Mouse (Mus musculus) retina, postnatal 1 day (tissue): Measurements from ENCODE around the gene Snrnp35.
A peak's percentile ranks its signal among the peaks of the same experiment; 100 is the strongest.

ENCODE experiments used
- DNase-seq: peaks from one replicate; pipeline ENCODE4 v3.0.0-alpha.2; 2012

The Snrnp35 gene

DNA sequence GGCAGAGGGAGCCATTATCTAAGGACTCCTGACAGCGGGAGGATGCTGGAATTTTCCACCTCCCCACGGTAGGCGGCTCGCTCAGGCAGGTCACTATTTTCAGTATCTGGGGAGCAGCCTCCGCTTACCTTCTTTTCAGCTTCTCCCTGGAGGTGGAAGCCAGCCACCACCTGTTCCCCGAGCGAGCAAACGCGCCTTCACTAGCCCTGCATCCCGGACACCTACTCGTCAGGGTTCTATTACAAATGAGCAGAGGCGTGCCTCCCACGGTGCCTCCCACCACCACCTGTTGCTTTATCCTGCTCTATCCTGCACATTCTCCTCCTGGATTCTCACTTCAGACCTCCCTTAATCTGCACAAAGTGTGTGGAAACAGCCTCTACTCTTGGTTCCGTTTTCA, 20.8 kb downstream of the Snrnp35 start:
- DNase-seq: no peak

DNA sequence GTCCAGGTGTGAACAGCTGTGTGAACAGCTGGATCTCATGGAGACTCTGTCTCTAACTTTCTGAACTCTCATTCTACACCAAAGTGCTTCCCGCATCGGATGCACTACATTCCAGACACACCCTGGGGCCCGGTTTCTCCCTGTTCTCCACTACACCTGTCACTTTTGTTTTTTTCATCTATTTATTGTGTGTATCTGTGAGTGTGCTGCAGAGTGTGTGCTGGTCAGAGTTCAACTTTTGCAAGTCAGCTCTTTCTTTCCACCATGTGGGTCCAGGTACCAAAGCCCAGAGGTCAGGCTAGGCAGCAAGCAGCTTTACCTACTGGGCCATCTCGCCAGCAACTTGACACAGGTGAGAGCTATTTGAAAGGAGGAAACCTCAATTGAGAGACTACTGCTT, 22.3 kb downstream of the Snrnp35 start:
- no peak for DNase-seq

DNA sequence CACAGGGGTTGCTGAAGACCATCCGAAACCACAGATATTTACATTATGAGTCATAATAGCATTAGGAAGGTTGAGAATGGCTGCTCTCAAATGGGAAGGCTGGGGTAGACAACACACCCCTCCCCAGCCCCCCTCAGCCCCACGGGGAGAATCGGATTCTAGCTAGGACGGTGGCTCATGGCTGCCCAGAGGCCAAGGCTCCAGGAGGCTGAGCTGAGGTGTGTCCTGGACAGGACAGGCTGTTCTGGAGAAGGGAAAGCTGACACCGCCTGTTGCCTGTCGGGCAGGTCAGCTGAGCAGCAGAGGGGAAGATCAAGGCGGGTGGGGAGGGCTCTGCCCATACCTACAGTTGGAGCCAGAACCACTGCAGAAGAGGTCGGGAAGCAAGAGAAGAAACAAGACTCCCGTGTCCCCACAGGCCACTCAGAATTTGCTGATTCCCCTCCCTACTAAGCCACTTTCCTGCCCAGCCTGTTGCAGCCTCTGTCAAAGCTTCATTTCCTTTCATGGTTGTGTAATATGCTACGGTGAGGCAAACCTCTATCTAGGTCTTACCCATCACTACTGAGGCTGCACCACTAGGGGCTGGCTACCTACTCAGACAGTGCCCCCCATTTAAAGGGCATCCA, 23.9 kb downstream of the Snrnp35 start:
- no peak for DNase-seq

DNA sequence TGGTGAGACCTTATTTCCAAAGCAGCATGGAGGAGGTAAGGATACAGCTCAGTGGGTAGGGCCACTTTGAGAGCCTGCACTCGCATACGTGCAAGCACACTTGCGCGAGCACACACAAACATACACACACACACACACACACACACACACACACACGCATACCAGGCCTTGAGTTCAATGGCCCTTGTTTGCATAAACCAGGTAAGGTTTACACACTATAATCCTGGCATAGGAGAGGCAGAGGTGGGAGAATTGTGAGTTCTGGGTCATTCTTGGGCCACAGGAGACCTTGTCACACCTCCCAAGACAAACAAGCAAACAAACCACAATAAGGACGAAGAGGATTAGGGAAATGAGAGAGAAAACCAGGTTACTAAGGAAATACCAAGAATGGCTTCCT, 26.3 kb downstream of the Snrnp35 start:
- no peak for DNase-seq

DNA sequence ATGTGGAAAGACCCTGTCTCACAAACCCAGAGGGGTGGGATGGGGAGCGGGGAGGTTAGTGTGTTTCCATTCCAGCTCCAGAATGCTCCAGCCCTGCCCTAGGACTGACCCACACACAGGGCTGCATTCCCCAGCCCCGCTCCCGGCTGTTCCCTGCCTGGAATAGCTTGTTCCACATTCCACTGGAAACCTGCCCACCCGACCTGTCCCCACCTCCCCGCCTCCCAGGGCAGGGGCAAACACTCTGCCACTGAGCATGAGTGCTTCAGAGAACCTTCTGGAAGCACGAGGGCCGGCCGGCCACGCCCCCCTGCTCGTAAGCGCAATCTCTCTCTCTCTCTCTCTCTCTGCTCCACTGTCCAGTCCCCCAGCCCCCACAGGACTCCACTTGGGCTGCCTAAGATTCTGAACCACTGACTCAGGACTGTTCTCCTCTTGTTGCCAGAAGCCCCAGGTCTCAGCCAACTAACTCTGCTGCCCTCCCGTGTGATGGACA, 26.9 kb downstream of the Snrnp35 start:
- DNase-seq: no peak

DNA sequence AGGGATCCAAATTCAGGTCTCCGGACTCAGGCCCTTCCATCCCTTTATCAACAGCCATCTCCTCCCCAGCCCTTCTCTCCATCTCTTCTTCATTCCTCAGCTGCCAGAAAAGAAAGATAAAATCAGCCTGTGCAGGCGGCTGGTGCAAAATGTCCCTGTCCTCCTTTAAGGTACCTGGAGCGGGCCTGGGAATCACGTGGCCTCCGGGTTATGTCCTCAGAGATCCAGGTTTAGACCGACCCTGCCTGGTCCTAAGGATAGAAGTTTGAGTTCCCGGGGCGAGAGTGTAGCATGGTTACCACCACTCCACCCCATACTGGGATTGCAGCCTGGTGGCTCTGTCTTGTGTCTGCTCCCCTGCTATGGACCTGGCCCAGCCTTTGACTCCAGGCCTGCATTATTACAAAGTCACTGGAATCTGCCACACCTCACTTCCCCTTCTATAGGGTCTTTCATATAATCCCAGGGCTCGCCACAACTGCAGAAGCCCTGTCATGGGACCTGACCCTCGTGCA, 27.7 kb downstream of the Snrnp35 start:
- no peak for DNase-seq

DNA sequence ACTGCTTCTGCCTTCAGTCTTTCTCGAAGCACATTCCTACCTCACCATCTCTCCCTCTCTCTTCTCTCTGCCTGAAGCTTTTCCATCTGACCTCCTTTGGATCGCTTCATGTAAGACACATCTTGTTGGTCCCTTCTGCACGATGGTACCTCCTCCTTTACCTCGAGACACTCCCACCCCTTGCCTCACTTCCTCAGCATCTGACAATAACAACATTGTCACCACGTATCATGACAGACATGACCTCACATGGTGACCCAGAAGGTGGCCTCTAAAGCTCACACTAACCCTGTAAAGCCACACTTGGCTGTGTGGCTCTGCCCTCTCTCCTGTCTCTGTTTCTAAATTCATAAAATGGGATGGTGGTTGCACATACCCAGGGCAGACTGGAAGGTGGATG, 32.9 kb downstream of the Snrnp35 start:
- DNase-seq: no peak

DNA sequence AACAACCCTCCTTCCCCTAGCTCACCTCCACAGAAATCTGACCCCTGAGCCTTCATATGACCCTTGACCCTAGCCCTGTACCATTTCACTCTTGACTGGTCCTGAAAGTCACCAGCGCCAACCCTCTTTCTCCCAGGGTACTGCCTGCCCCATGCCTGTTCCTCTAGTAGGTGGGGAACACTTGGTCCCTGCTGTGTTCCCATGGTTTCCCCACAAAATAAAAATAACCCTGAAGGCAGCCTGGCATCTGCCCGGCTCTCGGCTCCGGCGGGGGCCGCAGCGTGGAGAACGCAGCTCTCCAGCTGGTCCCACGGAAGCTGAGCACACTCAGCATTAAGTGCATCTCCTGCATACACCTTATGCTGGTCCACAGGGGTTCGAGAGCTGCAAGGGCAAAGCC, 35.7 kb downstream of the Snrnp35 start:
- no peak for DNase-seq

DNA sequence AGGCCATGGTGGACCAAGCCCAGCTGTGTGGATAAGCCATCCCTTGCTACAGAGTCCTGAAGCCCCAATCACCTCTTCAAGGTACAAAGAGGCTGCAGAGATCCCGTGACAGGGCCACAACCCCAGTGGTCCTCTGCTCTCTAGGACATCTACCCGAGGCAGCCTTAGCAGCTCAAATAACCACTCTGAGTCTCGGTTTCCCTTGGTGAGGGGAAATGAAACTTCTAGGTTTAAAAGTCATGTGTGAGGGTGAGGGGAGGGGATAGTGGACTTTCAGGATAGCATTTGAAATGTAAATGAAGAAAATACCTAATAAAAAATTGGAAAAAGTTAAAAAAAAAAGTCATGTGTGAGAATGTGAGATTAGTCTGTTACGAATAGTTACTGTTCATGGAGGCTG, 38.7 kb downstream of the Snrnp35 start:
- no peak for DNase-seq

DNA sequence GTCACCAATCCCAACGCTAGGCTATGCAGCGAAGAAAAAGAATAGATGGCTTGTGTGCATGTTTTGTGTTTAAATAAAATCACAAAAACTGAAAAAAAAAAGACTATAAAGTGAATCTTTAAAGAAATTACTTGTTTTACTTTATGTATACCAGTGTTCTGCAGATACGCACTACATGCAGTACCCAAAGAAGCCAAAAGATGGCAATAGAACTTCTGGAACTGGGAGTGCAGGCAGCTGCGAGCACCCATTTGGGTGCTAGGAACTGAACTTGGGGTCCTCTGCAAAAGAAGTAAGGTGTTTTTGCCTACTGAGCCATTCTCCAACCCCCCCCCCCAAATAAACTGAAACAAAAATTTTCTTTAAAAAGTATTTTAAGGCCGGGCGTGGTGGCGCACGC, 40.1 kb downstream of the Snrnp35 start:
- DNase-seq: peak; percentile 10

DNA sequence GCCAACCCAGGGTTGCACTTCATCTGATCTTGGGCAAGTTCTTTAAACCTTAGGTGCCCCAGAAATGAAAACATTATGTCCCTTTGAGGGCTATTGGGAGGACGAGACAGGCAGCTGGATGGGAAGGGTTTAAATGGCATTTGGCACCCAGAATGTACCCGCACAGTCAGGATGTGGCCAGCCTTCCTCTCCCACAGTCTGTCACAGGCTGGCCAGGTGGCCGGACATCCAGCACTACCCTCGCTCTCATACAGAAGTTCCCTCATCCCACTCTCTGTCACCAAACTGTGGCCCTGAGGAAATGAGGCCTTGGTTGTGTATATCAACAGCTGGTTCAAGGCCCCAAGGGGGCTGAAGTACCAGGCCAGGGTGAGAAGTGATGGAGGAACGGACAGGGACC, 42.0 kb downstream of the Snrnp35 start:
- no peak for DNase-seq

DNA sequence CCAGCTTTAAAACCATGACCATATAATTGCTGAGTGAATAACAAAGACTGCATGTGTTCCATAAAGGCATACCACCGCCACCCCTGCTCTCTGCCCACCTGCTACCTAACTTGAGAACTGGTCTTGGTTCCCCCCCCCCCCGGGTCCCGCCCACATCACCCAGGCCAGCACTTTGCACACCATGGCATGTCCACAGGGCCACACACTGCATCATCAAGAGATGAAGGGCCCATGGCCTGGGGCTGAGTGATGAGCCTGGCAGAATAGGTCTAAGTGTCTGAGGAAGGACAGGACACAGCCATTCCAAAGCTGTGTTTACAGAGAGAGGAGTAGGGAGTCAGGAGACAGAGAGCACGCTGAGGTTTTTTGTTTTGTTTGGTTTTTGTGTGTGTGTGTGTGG, 45.4 kb downstream of the Snrnp35 start:
- peak; percentile 17 for DNase-seq

DNA sequence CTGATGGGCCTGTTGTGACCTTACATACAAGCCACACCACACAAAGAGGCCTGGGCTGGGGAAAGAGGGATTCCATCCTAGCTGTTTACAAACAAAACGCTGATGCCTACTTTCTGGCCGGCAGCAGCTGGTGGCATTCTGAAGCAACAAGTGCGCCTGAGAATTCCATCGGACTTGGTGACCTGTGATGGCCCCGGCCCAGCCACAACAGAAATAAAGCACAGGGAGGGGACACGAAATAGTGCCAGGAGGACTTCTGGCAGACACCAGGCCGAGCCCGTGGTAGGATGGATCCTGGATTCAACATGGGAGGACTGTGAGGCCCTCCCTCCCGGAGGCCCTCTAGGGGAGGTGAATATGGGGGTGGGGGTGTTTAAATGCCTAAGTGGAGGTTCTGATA, 45.9 kb downstream of the Snrnp35 start:
- DNase-seq: peak; percentile 23

DNA sequence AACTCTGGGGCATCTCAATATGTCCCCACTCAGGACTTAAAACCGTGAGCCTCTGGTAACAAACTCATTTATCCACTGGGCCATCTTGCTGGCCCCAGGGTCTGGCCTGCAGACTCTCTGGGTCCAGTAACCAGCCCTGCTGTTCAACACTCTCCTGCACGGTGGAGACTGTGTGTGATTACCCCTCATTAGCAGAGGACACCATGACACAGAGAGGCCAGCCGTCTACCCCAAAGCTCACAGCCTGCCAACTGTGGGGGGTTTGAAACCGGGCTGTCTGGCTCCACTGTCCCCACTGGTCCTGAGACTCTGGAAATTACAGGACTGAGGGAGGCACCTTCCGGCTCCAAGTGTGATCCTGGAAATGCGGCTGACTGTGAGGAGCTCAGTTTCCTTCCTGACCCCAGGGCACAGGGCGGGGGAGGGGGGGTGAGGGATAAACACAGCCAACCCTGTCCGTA, 46.3 kb downstream of the Snrnp35 start:
- peak; percentile 23 for DNase-seq

DNA sequence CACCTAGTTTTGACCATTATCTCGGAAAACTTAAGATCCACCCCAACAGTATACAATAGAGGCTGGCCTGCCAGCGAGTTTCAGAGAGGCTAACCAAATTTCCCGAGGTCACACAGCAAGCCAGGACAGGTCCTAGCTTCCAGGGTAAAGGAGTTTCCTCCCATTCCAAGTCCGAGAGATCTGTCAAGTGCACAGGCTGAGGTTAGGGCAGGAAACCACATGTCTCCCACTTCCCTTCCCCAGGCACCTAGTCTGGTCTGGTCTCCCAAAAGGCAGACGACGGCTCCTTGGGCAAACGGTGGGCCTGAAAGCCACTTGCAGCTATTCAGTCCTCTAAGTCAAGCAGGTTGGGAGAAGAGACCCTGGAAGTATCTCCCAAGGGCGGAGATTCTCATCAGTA, 46.8 kb downstream of the Snrnp35 start:
- DNase-seq: no peak

DNA sequence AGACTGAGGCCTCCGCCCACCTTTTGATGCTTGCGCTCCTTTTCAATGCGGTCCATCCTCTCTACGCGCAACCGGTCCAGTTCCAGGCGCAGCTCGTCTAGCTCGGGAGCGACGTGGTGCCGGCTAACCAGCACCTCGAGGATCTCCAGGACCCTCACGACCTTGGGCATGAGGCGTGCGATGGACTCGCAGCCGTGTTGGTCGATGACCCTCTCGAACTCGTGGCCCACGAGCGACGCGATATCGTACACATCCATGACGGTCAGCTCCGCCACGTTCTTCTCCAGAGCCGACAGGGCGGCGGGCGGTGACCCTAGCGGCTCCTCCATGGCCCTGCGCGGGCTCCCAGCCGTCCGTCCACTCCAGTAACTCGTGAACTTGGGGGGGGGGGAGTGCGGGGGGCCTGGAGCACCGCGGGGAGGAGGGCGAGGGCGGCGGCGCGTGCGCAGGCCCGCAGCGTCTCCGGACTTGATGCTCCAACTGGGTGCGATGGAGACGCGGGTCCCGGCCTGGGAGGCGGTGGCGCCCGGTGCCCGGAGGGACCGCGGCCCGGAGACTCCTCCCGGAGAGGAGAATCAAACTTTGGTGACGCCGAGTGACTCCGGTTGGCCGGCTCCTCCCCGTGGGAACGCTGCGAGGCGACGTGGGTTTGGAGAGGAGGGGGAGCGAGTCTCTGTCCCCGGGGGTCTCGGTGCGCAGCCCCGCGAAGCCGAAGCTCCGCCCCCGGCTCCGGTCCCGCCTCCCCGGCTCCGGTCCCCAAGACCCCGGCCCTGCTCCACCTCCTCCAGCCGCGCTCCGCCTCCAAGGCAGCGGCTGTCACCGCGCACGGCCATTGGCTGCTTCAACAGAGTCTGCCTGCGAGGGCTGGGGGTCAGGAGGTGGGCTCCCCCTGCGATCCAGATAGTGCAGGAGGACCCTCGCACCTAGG, 48.0 kb downstream of the Snrnp35 start, which contains the start of gene Rilpl1:
TSS of gene Rilpl1 (minus strand) at position 737 of the 928 bp plus-strand sequence.
- DNase-seq: peak; percentile 93

DNA sequence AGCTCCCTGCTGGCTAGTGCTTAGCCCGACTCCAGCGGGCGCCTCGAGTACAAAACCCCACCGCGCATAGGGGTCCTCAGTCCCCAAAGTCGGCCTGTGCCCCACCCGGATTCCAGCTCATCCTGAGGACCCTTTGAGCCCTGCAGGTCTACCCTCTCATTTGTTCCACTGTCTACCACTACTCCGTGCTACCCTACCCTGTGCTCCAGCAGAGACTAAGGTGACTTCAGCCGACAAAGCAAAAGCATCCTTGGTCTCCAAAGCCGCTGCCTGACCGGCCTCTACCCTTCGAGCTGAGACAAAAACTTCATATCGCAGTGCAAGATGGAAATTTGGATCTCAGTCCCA, 48.6 kb downstream of the Snrnp35 start:
- DNase-seq: no peak

DNA sequence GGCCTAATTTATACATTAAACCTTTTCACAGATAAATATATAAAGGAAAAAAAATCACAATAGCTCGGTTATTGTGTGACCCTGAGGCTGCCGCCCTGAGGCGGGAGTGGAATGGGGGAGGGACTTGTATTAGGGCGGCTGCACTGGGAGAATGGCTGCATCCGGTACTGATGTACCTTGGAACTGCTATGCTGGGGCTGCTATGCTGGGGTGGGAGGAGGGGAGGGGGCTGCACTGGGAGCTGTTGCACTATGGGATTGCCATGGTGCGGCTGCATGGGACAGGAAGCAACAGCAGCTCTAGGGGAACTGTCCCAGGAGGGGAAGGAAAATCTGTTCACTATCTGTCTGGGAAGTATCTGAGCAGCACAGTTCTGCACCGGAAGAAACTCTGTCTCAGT, 49.5 kb downstream of the Snrnp35 start:
- DNase-seq: no peak

DNA sequence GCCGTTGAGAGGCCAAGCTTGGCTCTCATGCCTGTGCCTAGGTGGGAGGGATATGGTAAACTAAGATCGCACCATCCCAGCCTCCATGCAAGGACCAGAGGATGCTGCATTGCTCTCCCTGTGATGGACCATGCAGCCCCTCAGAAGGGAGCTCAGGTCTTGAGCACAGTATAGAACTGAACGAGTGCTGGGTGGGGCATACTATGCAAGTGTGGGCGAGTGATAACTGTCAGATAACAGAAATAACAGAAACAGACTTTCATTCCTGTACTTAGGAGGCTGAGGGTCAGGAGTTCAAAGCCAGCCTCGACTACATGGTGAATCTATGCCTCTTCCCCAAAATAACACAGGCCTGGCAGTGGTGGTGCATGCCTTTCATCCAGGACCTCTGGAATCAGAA, 52.1 kb downstream of the Snrnp35 start:
- DNase-seq: no peak

DNA sequence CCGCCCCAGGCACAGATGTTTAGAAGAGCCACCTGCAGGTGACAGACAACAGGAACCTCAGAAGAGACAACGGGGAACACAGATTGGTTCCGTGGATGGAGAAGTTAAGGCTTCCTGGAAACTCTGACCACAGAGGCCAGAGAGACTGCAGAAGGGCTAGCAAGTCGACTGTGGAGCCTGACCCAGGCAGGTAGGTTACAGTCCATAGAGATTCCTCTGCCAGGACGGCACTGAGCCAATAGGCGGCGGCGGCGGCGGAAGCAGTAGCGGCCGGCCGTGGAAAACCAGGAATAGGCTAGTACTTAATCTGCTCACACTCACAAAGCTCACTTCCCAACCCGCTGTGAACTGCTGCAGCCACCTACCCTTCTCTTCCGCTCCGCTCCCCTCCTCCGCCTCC, 53.8 kb downstream of the Snrnp35 start:
- DNase-seq: peak; percentile 36

DNA sequence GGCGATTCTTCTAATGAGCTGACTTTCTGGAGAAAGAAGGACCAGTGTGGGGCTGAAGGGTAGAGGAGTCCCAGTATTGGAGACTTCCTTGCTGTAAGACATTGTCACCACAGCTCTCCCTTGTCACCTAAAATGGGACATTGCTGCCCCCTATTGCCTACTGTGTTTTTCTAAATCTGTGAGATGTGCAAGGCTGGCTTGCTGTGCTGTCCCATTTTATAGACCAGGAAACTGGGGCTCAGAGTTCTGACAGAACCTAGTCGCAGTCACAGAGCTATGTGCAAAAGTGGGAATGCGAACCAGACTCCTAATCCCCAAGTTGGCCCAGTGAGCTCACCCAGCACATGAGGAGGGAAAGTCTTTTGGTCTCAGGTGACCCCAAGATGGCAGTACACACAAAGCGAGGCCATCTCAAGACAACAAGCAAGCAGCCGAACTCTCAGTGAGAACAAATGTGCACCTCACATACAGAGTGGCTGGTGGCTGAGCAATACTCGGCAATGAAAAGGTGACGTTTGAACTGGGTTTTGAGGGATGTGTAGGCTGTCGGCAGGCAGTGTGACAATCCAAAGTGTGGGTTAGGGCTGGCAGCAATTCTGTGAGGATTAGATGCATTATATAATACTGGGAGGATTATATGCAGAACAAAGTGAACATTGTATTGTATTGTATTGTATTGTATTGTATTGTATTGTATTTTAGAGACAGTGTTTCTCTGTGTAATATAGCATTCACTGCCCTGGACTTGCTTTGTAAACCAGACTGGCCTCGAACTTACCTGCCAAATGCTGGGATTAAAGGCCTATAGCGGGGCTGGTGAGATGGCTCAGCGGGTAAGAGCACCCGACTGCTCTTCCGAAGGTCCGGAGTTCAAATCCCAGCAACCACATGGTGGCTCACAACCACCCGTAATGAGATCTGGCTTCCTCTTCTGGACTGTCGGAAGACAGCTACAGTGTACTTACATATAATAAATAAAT, 56.2 kb downstream of the Snrnp35 start:
- peak; percentile 70 for DNase-seq

DNA sequence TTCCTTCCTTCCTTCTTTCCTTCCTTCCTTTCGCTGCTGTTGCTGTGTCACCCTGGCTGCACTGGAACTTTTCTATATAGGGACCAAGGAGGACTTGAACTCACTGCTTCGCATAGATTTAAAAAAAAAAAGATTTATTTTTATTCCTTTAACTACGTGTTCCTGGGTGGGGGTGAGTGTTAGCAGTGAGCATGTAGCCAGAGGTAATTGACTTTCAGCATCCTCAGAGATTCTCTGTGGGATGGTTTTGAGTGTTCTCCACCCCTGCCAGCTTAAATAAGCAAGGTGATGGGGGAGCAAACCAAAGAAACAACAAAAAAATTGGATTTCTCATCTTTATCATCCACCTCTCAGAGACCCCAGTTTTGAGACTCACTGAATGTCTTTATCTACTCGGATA, 57.0 kb downstream of the Snrnp35 start:
- DNase-seq: no peak

DNA sequence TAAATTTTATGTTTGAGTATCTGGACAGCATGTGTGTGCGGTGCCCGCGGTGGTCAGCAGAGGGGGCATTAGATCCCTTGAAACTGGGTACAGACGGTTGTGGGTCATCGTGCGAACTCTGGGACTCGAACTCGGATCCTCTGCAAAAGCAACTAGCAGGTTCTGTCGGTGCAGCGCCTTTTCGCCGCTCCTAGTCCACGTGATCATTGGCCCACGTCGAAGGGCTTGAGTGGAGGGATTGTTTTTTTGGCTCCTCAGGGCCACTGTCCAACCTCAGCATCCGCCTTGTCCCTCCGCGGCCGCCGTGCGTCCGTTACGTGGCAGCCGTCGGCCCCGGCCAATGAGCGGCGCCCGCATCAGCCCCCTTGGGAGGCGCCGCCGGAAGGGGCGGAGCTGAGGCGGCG, 57.5 kb downstream of the Snrnp35 start, which contains the start of gene Tmed2:
TSS of gene Tmed2 (plus strand) at position 313 of the 404 bp plus-strand sequence.
- peak; percentile 99 for DNase-seq
